10 mouse cellular contexts compared by ENCODE assay signal in the genomic region with DNA sequence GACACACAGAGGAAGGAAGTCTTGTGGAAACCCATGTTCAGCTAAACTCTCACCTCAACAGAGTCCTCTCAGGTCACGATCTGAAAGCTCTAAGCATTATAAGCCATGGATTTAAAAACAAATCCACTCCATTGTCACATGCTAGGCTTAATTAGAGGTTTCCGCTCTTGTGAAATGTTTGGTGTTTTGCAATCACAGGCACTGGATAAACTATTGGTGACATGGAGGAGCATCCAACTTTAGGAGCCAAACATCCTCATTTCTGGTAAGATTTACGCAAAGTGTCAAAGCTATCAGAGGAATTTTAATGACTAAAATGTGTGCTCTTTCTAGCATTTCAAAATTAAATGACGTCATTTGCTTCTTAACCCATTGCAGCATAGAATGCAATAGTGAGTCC.
DNase-seq lines count a peak whose midpoint lies in the region; ATAC-seq lines count a peak whose summit lies in the region.
"Had no signal": no experiment of that assay in that cellular context is flagged by ENCODE, and none has a peak within 500 bp of the region (broad histone marks: within the 10 kb centered on the region; RNA-seq: fewer than 3 reads in every experiment).

No protein-coding gene starts in this region.

- no peak overlapping the region for H3K4me3 ChIP-seq in neural tube, embryonic 11.5 days (ENCODE audit: low read depth, low read length)
- H3K4me3 ChIP-seq in neural tube, embryonic 15.5 days (replicated peaks) = no peak overlapping the region
- no peak overlapping the region for H3K4me3 ChIP-seq in limb, embryonic 12.5 days (replicated peaks)
- H3K4me3 ChIP-seq: layer of hippocampus, adult 2 months had no signal

- no peaks in the 10 kb centered on the region for H3K9me3 ChIP-seq in neural tube, embryonic 11.5 days (ENCODE audit: control insufficient read depth, low read length)
- no peaks in the 10 kb centered on the region for H3K9me3 ChIP-seq in neural tube, embryonic 15.5 days (replicated peaks)
- no peaks in the 10 kb centered on the region for H3K9me3 ChIP-seq in limb, embryonic 12.5 days

- peaks cover 17% of the 10 kb centered on the region for H3K4me1 ChIP-seq in neural tube, embryonic 11.5 days (ENCODE audit: control insufficient read depth, insufficient read depth, low read length)
- peaks cover 24% of the 10 kb centered on the region for H3K4me1 ChIP-seq in neural tube, embryonic 15.5 days
- peaks cover 37% of the 10 kb centered on the region for H3K4me1 ChIP-seq in limb, embryonic 12.5 days (replicated peaks)

- peak overlapping the region; percentile 56; the same call in 1 of the 2 replicates for H3K27ac ChIP-seq in neural tube, embryonic 11.5 days (ENCODE audit: low read depth, low read length)
- no peak overlapping the region for H3K27ac ChIP-seq in neural tube, embryonic 15.5 days (replicated peaks)
- peak overlapping the region; percentile 92 for H3K27ac ChIP-seq in limb, embryonic 12.5 days
- H3K27ac ChIP-seq: layer of hippocampus, adult 2 months had no signal

- H3K4me2 ChIP-seq in neural tube, embryonic 11.5 days (ENCODE audit: low read depth) = no peak overlapping the region
- H3K4me2 ChIP-seq in neural tube, embryonic 15.5 days = no peak overlapping the region
- H3K4me2 ChIP-seq in limb, embryonic 12.5 days = no peak overlapping the region

- no peaks in the 10 kb centered on the region for H3K36me3 ChIP-seq in neural tube, embryonic 11.5 days (ENCODE audit: control insufficient read depth, insufficient read depth, low read length)
- no peaks in the 10 kb centered on the region for H3K36me3 ChIP-seq in neural tube, embryonic 15.5 days
- H3K36me3 ChIP-seq in limb, embryonic 12.5 days = no peaks in the 10 kb centered on the region

- no peak overlapping the region for H3K9ac ChIP-seq in neural tube, embryonic 11.5 days (ENCODE audit: low read length)
- no peak overlapping the region for H3K9ac ChIP-seq in neural tube, embryonic 15.5 days (replicated peaks)
- H3K9ac ChIP-seq in limb, embryonic 12.5 days (replicated peaks) = no peak overlapping the region

- no peaks in the 10 kb centered on the region for H3K27me3 ChIP-seq in neural tube, embryonic 11.5 days (ENCODE audit: control insufficient read depth, insufficient read depth, low read length)
- no peaks in the 10 kb centered on the region for H3K27me3 ChIP-seq in neural tube, embryonic 15.5 days (replicated peaks)
- H3K27me3 ChIP-seq in limb, embryonic 12.5 days = no peaks in the 10 kb centered on the region

- 85% methylated on average over 4 of the region's 4 CpGs for WGBS in neural tube, embryonic 11.5 days
- WGBS in neural tube, embryonic 15.5 days = 76% methylated on average over 4 of the region's 4 CpGs
- WGBS in limb, embryonic 12.5 days = 56% methylated on average over 4 of the region's 4 CpGs

- ATAC-seq in neural tube, embryonic 11.5 days (ENCODE audit: insufficient read depth, low FRiP score, low TSS enrichment) = no peak
- ATAC-seq in neural tube, embryonic 15.5 days (ENCODE audit: low FRiP score) = no peak
- ATAC-seq in limb, embryonic 12.5 days (ENCODE audit: insufficient number of reproducible peaks, insufficient read depth, low FRiP score, low TSS enrichment, low read depth) = no peak
- ATAC-seq: activated CD4-positive, CD25-positive, alpha-beta regulatory T cell, adult 4 months had no signal

- DNase-seq in embryo, embryonic 10.5 days (ENCODE audit: low spot score) = peak; percentile 22
- DNase-seq in embryo, embryonic 9.5 days (ENCODE audit: extremely low spot score) = no peak
- DNase-seq in neural tube, embryonic 11.5 days (ENCODE audit: low spot score) = no peak
- no peak for DNase-seq in cerebellum, adult 8-10 months
- no peak for DNase-seq in ovary, postnatal 14 days (ENCODE audit: low spot score)
- no peak for DNase-seq in layer of hippocampus, postnatal 36 days
